Mouse (Mus musculus): ENCODE results near the gene Gbf1.

DNA sequence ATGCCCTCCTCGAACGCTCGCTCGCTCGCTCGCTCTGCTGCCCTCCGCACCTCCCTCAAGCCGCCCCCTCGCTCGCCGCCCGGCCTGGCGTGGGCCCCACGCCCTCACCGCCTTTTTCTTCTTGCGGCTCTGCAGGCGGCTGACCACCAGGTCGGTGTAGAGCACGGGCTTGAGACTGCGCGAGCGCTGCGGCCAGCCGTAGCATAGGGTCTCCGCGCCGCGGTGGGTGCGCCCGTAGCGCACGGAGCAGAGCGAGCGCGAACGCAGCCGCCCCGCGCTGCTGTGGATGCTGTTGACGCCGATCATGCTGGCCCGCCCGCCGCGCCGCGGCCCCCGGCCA, 165.2 kb downstream of the Gbf1 start:
- TF ChIP-seq POLR2A (IDR thresholded peaks at IDR 0.05; ENCODE audit: insufficient read length, low read depth) (no peak), POLR2AphosphoS2 (IDR thresholded peaks at IDR 0.05; ENCODE audit: insufficient read length, low read depth) (no peak)
